Mouse (Mus musculus): ENCODE measurements around the gene Gjc2.
A peak's percentile ranks its signal among the peaks of the same experiment; 100 is the strongest.

DNA sequence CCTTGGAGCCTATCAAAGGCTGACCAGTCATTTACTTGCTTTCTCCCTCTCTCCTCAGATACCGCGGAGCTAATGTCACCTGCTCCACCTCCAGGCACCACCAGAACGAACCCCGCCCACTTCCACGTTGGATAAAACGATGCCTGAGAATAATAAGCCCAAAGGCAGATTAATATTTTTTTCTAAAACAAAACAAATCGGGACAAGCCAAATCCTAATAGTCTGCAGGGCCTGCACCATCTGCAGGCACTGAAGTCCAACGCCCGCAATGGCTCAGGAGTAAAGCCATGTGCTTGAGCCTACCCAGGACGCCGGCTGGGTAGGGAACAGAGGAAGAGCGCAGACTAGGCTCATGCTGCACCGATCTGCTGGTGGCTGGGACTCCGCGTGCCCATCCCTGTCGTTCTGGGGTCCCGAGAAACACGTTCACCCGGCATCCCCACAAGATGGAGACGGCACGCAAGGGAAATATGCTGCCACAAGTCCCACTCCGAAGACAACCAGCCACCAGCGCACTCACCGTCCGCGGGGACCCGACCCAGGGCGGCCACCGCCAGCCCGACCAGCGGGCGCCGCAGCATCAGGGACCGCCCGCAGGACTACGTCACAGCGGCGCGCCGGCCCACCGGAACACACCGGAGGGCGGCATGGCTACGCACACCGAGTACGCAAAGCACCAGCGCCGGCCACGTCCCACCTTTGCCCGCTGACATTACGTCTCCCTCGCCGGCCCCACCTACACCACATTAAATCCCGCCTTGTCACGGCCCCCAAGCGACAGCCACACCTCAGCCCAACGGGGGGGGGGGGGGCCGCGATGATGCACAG is 8.4 kb upstream of the Gjc2 start:
- TF ChIP-seq CTCF (IDR thresholded peaks at IDR 0.05; ENCODE audit: extremely low read depth, insufficient read depth, insufficient read length, insufficient replicate concordance) (no peak), POLR2A (IDR thresholded peaks at IDR 0.05; ENCODE audit: low read depth, low read length) (peak; percentile 83)
